Mouse (Mus musculus): ENCODE data around the gene Hist1h2ah. TPM values are rescaled to one million over a fixed set of nuclear protein-coding genes. Genes with fewer than 3 reads are reported as not detected.

The Hist1h2ah gene
- polyA plus RNA-seq, 1 experiment from 2014 or later = 10.9 TPM

DNA sequence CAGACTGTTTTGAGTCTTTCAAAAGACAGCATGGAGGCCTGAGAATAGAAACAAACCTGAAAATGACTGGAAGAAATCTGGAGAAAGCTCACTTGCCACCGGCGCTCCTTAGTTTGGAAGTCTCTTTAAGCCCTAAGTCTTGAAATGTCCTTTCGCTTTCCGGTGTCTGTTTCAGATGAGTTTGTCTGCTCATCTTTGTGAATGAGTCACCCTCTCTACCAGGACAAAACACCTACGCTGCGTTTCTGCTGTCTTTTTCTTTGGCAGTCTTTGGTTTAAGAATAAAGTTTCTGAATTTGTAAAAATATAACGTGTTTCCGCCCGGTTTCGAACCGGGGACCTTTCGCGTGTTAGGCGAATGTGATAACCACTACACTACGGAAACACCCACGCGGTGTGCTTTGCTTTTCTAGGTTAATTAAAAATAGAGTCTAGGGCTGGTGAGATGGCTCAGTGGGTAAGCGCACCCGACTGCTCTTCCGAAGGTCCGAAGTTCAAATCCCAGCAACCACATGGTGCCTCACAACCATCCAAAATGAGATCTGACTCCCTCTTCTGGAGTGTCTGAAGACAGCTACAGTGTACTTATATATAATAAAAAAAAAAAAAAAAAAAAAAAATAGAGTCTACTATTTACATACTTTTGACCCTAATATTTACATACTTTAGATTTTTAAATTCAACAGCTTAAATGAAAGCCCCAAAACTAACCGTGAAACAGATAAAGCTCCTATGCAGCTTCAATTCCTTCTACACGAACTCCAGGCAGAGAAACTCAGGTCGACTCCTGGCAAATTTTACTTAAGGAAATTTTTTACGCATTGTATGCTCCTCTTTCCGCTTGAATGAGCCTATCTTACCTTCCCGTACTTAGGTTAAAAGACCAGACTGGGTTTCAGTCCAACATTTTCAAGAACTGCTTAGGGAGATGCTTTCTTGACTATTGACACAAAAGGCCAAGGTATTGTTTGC, 19.6 kb downstream of the Hist1h2ah start:
- 16% methylated on average over 27 of the region's 27 CpGs for WGBS
- peak overlapping the region; percentile 20; the same call in 1 of the 2 replicates for H3K4me2 ChIP-seq (ENCODE audit: low read depth, low read length)
- H3K27ac ChIP-seq (ENCODE audit: low read length) = no peak overlapping the region
- no peaks in the 10 kb centered on the region for H3K4me1 ChIP-seq (ENCODE audit: control insufficient read depth, insufficient read depth, low read length)
- peak overlapping the region; percentile 7 for H3K4me3 ChIP-seq (replicated peaks; ENCODE audit: low read length)
- H3K27me3 ChIP-seq (ENCODE audit: control insufficient read depth, insufficient read depth, low read length) = peaks cover 31% of the 10 kb centered on the region
- ATAC-seq (ENCODE audit: insufficient read depth, low FRiP score) = peak; percentile 76
- H3K36me3 ChIP-seq (ENCODE audit: control insufficient read depth, insufficient read depth, low read length) = no peaks in the 10 kb centered on the region
- H3K9ac ChIP-seq (ENCODE audit: low read length) = no peak overlapping the region
- H3K9me3 ChIP-seq (replicated peaks; ENCODE audit: control insufficient read depth, low read length) = no peaks in the 10 kb centered on the region

DNA sequence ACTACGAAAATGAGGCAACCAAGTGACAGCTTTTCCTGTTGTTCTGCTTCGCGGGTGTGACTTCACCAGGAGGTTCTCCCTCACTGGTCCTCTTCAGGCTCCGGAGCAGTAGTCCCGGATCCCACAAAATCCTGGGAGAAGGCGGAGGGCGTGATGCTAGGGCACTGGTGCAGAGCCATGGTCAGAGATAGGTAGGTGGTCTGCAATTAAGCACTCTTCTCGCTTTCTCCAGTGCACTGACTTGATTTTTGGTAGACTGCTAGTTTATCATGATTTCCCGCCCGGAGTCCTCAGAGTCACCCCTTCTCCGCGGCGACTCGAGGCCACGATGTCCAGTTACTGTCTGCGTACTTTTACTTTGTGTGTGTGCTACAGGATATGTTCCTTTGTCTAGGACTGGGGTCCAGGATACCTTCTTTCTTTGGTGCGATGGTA, 20.9 kb downstream of the Hist1h2ah start:
- Histone ChIP-seq H3K27me3 (ENCODE audit: control insufficient read depth, insufficient read depth, low read length) (peaks cover 44% of the 10 kb centered on the region), H3K4me3 (replicated peaks; ENCODE audit: low read length) (peak overlapping the region; percentile 6), H3K4me1 (ENCODE audit: control insufficient read depth, insufficient read depth, low read length) (no peaks in the 10 kb centered on the region)

DNA sequence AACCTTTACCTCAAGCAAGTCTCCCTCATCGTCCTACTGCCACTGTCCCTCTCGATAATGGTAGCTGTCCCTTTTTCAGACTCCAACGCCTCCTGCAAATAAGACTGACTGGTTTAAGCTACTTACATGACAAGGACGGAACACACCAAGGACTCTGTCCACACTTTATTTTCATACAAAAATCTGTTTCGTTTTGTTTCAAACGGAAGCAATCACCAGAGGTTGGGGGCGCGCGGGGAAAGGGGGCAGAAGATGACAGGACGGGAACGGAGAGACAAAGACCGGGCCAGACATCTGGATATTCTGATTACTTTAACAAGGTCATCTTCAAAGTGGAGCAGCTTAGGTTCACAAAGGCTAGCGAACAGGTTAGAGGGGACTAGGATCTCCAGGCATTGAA, 21.7 kb downstream of the Hist1h2ah start:
- H3K4me2 ChIP-seq (ENCODE audit: low read depth, low read length) = no peak overlapping the region
- no peaks in the 10 kb centered on the region for H3K9me3 ChIP-seq (replicated peaks; ENCODE audit: control insufficient read depth, low read length)
- no peak overlapping the region for H3K4me3 ChIP-seq (replicated peaks; ENCODE audit: low read length)
- H3K36me3 ChIP-seq (ENCODE audit: control insufficient read depth, insufficient read depth, low read length) = no peaks in the 10 kb centered on the region
- H3K4me1 ChIP-seq (ENCODE audit: control insufficient read depth, insufficient read depth, low read length) = no peaks in the 10 kb centered on the region
- 25% methylated on average over 13 of the region's 13 CpGs for WGBS
- ATAC-seq (ENCODE audit: insufficient read depth, low FRiP score) = no peak
- peaks cover 51% of the 10 kb centered on the region for H3K27me3 ChIP-seq (ENCODE audit: control insufficient read depth, insufficient read depth, low read length)
- H3K27ac ChIP-seq (ENCODE audit: low read length) = no peak overlapping the region
- H3K9ac ChIP-seq (ENCODE audit: low read length) = no peak overlapping the region

More for the DNA sequence above, 20.9 kb downstream of the Hist1h2ah start:
- Histone ChIP-seq H3K4me2 (ENCODE audit: low read depth, low read length) (peak overlapping the region; percentile 28), H3K9ac (ENCODE audit: low read length) (no peak overlapping the region), H3K27ac (ENCODE audit: low read length) (no peak overlapping the region), H3K9me3 (replicated peaks; ENCODE audit: control insufficient read depth, low read length) (no peaks in the 10 kb centered on the region), H3K36me3 (ENCODE audit: control insufficient read depth, insufficient read depth, low read length) (no peaks in the 10 kb centered on the region)
- ATAC-seq (ENCODE audit: insufficient read depth, low FRiP score) = no peak
- 9% methylated on average over 17 of the region's 17 CpGs for WGBS

DNA sequence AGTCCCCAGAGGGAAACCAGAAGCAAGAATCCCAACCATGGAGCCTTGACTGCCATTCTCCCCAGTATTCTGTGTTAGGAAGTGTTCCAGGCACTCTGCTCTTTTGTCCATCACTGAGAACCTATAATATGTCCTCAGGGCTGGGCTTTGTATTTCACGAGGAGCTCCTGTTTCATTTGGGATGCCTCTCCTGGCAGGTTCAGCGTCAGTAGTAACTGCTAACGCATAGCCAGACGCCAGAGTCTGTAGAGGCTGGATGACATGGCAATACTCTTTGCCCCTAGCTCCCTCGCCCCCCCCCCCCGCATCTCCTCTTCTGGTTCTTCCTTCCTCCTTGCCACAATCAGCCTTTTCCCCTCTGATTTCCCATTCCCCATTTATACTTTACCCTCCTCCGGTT, 25.7 kb downstream of the Hist1h2ah start, which contains the start of gene Prss16:
Gene Prss16, minus strand, starts transcription at position 101 of the 400 bp plus-strand sequence.
- WGBS = 41% methylated on average over 6 of the region's 7 CpGs
- Histone ChIP-seq H3K4me3 (replicated peaks; ENCODE audit: low read length) (no peak within 1 kb of the TSS), H3K4me1 (ENCODE audit: control insufficient read depth, insufficient read depth, low read length) (peaks cover 12% of the 10 kb centered on the region; the same call in 1 of the 2 replicates), H3K9ac (ENCODE audit: low read length) (no peak within 1 kb of the TSS), H3K27ac (ENCODE audit: low read length) (no peak within 1 kb of the TSS), H3K9me3 (replicated peaks; ENCODE audit: control insufficient read depth, low read length) (no peaks in the 10 kb centered on the region), H3K27me3 (ENCODE audit: control insufficient read depth, insufficient read depth, low read length) (peaks cover 80% of the 10 kb centered on the region), H3K36me3 (ENCODE audit: control insufficient read depth, insufficient read depth, low read length) (no peaks in the 10 kb centered on the region), H3K4me2 (ENCODE audit: low read depth, low read length) (no peak within 1 kb of the TSS)
- ATAC-seq (ENCODE audit: insufficient read depth, low FRiP score) = no peak

DNA sequence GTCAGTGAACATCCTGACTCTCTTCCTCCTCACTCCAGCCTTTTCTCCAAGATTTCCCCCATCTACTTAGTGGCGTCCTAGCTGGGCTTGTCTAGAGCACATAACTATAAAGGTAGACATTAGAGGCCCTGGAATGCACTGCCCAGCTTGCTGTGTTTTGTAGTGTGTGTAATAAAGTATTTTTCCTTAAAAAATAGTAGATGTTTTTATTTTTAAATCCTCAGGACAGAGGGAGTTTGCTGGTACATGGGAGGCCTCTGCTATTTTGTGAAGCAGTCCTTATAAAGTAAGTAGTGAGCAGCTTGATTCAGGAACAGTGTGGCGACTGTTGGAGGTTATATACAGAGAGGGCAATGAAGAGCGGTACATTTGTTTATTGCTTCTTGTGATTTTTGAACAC, 26.7 kb downstream of the Hist1h2ah start:
- Histone ChIP-seq H3K4me1 (ENCODE audit: control insufficient read depth, insufficient read depth, low read length) (peaks cover 12% of the 10 kb centered on the region; the same call in 1 of the 2 replicates), H3K27ac (ENCODE audit: low read length) (no peak overlapping the region), H3K27me3 (ENCODE audit: control insufficient read depth, insufficient read depth, low read length) (peaks cover 84% of the 10 kb centered on the region), H3K4me3 (replicated peaks; ENCODE audit: low read length) (no peak overlapping the region), H3K9ac (ENCODE audit: low read length) (no peak overlapping the region), H3K4me2 (ENCODE audit: low read depth, low read length) (no peak overlapping the region), H3K9me3 (replicated peaks; ENCODE audit: control insufficient read depth, low read length) (no peaks in the 10 kb centered on the region), H3K36me3 (ENCODE audit: control insufficient read depth, insufficient read depth, low read length) (no peaks in the 10 kb centered on the region)
- WGBS = 77% methylated on average over 3 of the region's 3 CpGs
- no peak for ATAC-seq (ENCODE audit: insufficient read depth, low FRiP score)

DNA sequence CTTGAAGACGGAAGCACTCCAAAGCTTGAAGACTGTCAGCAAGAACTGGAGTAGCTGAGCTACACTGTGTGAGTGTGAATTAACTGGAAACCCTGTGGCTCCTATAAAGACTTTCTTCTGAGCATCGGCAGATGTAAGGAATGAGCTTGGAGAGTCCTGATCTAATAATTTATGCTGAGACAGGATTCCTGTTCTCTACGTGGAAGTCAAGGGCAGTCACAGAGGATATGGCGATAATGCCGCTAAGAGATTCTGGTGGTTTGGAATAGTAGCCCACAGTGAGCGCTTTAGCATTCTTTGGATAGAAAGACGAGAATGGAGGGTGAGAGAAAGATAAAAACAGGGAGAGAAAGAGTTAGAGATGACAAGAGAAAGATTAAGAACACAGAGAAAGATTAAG, 27.5 kb downstream of the Hist1h2ah start:
- H3K4me2 ChIP-seq (ENCODE audit: low read depth, low read length) = no peak overlapping the region
- H3K9me3 ChIP-seq (replicated peaks; ENCODE audit: control insufficient read depth, low read length) = no peaks in the 10 kb centered on the region

DNA sequence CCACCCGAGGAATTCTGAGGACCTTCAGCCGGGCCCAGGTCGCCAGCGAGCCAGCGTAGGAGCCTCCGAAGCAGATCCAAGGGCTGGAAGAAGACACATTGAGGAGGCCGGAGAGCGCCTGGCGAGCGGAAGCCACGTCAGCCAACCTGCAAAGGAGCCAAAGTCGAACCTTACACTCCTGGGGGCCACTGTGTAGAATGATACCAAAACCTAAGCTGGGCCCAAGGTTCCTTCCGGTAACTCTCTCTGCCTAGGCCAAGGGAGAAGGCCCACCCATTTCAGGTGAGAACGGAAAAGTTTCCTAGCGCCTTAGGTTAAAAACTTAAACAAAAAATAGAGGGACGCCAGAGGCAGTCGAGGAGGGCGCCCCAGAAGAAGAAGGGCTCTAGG, 28.3 kb downstream of the Hist1h2ah start:
- peak overlapping the region; percentile 63 for H3K9ac ChIP-seq (ENCODE audit: low read length)
- no peak for ATAC-seq (ENCODE audit: insufficient read depth, low FRiP score)
- WGBS = 5% methylated on average over 18 of the region's 18 CpGs

More for the DNA sequence above, 27.5 kb downstream of the Hist1h2ah start:
- WGBS = 54% methylated on average over 7 of the region's 7 CpGs
- H3K4me3 ChIP-seq (replicated peaks; ENCODE audit: low read length) = no peak overlapping the region
- H3K9ac ChIP-seq (ENCODE audit: low read length) = no peak overlapping the region
- peaks cover 87% of the 10 kb centered on the region for H3K27me3 ChIP-seq (ENCODE audit: control insufficient read depth, insufficient read depth, low read length)
- no peaks in the 10 kb centered on the region for H3K36me3 ChIP-seq (ENCODE audit: control insufficient read depth, insufficient read depth, low read length)
- peaks cover 12% of the 10 kb centered on the region; the same call in 1 of the 2 replicates for H3K4me1 ChIP-seq (ENCODE audit: control insufficient read depth, insufficient read depth, low read length)
- H3K27ac ChIP-seq (ENCODE audit: low read length) = no peak overlapping the region
- ATAC-seq (ENCODE audit: insufficient read depth, low FRiP score) = no peak

DNA sequence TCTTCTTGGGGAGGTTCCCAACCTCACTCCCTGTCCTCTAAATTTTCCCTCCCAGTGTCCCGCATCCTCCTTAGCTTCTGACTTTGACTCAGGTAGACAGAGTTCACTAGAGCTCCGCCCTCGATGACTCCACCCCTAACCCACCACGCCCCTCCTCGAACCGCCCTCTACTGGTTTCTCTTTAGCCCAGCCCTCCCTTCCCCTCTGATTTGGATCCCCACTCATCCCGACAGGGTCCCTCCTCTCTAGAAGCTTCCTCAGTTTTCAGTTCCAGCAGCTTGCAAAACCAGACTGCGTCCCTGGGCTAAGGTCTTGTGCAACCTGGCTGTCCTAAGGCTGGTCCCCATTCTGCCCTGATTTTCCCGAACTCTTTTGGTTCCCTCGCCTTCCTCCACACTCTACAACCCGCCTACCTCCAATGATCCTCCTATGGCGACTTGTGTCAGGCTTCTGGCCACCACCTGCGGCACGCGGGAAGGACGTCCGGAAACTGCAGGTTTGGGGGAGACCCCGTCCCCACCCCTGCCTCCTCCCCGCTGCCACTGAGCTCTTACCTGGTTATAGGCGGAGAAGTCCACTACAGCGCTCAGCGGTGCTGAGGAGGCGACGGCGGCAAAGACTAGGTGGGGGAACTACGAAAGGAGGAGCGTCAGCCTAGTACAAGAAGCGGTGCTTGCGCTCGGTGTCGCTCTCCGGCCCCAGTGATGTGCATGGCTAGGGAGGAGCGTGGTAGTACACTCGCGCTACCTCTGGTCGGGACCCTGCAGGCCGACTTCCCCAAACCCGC, 28.8 kb downstream of the Hist1h2ah start:
- Histone ChIP-seq H3K9me3 (replicated peaks; ENCODE audit: control insufficient read depth, low read length) (no peaks in the 10 kb centered on the region), H3K36me3 (ENCODE audit: control insufficient read depth, insufficient read depth, low read length) (no peaks in the 10 kb centered on the region), H3K4me2 (ENCODE audit: low read depth, low read length) (peak overlapping the region; percentile 86), H3K4me1 (ENCODE audit: control insufficient read depth, insufficient read depth, low read length) (peaks cover 12% of the 10 kb centered on the region; the same call in 1 of the 2 replicates), H3K9ac (ENCODE audit: low read length) (peak overlapping the region; percentile 63), H3K27ac (ENCODE audit: low read length) (0 out of 2 replicates have a peak overlapping the region, but pooled peaks have one; percentile 2), H3K27me3 (ENCODE audit: control insufficient read depth, insufficient read depth, low read length) (peaks cover 89% of the 10 kb centered on the region), H3K4me3 (replicated peaks; ENCODE audit: low read length) (peak overlapping the region; percentile 61)
- ATAC-seq (ENCODE audit: insufficient read depth, low FRiP score) = peak; percentile 89
- under 1% methylated on average over 38 of the region's 38 CpGs for WGBS

More for the DNA sequence above, 28.3 kb downstream of the Hist1h2ah start:
- H3K27ac ChIP-seq (ENCODE audit: low read length) = no peak overlapping the region
- H3K36me3 ChIP-seq (ENCODE audit: control insufficient read depth, insufficient read depth, low read length) = no peaks in the 10 kb centered on the region
- no peaks in the 10 kb centered on the region for H3K9me3 ChIP-seq (replicated peaks; ENCODE audit: control insufficient read depth, low read length)
- H3K27me3 ChIP-seq (ENCODE audit: control insufficient read depth, insufficient read depth, low read length) = peaks cover 85% of the 10 kb centered on the region
- H3K4me3 ChIP-seq (replicated peaks; ENCODE audit: low read length) = peak overlapping the region; percentile 61
- peaks cover 12% of the 10 kb centered on the region; the same call in 1 of the 2 replicates for H3K4me1 ChIP-seq (ENCODE audit: control insufficient read depth, insufficient read depth, low read length)
- H3K4me2 ChIP-seq (ENCODE audit: low read depth, low read length) = peak overlapping the region; percentile 86
